Comparison of ENCODE assay signal across 33 mouse cellular contexts in genomic region chr5:30484591-30484990, GRCm38 (mm10). TPM values are rescaled to one million over a fixed set of nuclear protein-coding genes. Genes with fewer than 3 reads are reported as not detected.
DNase-seq lines count a peak whose midpoint lies in the region; ATAC-seq and TF ChIP-seq lines count a peak whose summit lies in the region.
"Had no signal": no experiment of that assay in that cellular context is flagged by ENCODE, and none has a peak within 500 bp of the region (broad histone marks: within the 10 kb centered on the region; RNA-seq: fewer than 3 reads in every experiment).

No protein-coding gene starts in this region.

- TF ChIP-seq CTCF in kidney, adult 2 months (conservative IDR thresholded peaks at IDR 0.05; ENCODE audit: insufficient read depth, insufficient read length, low read depth, low read length): no peak
- no peak for TF ChIP-seq CTCF in liver, postnatal 0 days (IDR thresholded peaks at IDR 0.05; ENCODE audit: low read depth)

- H3K36me3 ChIP-seq in kidney, adult 2 months (ENCODE audit: control insufficient read depth, insufficient read depth, low read length): no peaks in the 10 kb centered on the region
- no peaks in the 10 kb centered on the region for H3K36me3 ChIP-seq in liver, postnatal 0 days (replicated peaks; ENCODE audit: insufficient read depth, low read length)
- H3K36me3 ChIP-seq: embryonic facial prominence, embryonic 10.5 days; embryonic facial prominence, embryonic 15.5 days; forebrain, embryonic 12.5 days; heart, embryonic 12.5 days; hindbrain, embryonic 13.5 days; limb, embryonic 10.5 days; limb, embryonic 15.5 days; midbrain, embryonic 13.5 days; neural tube, embryonic 13.5 days had no signal

- no peaks in the 10 kb centered on the region for H3K27me3 ChIP-seq in kidney, adult 2 months (replicated peaks; ENCODE audit: control insufficient read depth, insufficient read depth, low read length)
- H3K27me3 ChIP-seq in liver, postnatal 0 days (ENCODE audit: insufficient read depth, low read length): no peaks in the 10 kb centered on the region
- H3K27me3 ChIP-seq: embryonic facial prominence, embryonic 15.5 days; forebrain, embryonic 12.5 days; heart, embryonic 12.5 days; hindbrain, embryonic 13.5 days; limb, embryonic 15.5 days; midbrain, embryonic 13.5 days; neural tube, embryonic 13.5 days had no signal

- H3K9ac ChIP-seq in liver, postnatal 0 days (replicated peaks): no peak overlapping the region
- H3K9ac ChIP-seq: embryonic facial prominence, embryonic 15.5 days; forebrain, embryonic 12.5 days; forebrain, postnatal 0 days; heart, embryonic 12.5 days; hindbrain, embryonic 13.5 days; limb, embryonic 15.5 days; midbrain, embryonic 13.5 days; neural tube, embryonic 13.5 days had no signal

- no peak for TF ChIP-seq EP300 in liver, postnatal 0 days (IDR thresholded peaks at IDR 0.05; ENCODE audit: low read depth)

- no peak overlapping the region for H3K27ac ChIP-seq in kidney, adult 2 months (ENCODE audit: insufficient read depth, low read depth, low read length)
- H3K27ac ChIP-seq in liver, postnatal 0 days (ENCODE audit: low read depth): no peak overlapping the region
- H3K27ac ChIP-seq: embryonic facial prominence, embryonic 10.5 days; embryonic facial prominence, embryonic 15.5 days; forebrain, embryonic 12.5 days; heart, adult 2 months; hindbrain, embryonic 13.5 days; limb, embryonic 10.5 days; limb, embryonic 15.5 days; macrophage; midbrain, embryonic 13.5 days; neural tube, embryonic 13.5 days had no signal

- ATAC-seq in liver, postnatal 0 days: peak; percentile 27; the same call in 1 of the 2 replicates
- ATAC-seq: activated CD4-positive, CD25-positive, alpha-beta regulatory T cell, adult 4 months; forebrain, postnatal 0 days; midbrain, embryonic 13.5 days had no signal

- DNase-seq in adrenal gland, postnatal 10 days: peak; percentile 49
- DNase-seq in adrenal gland, adult (ENCODE audit: inconsistent age in 2 of 2, low spot score in 1 of 2): no peak
- DNase-seq in kidney, adult 2 months: peak; percentile 83
- no peak for DNase-seq in kidney, postnatal 4 days
- DNase-seq in liver, postnatal 0 days: no peak
- no peak for DNase-seq in liver
- DNase-seq in urinary bladder, postnatal 36 days (ENCODE audit: low spot score in 2 of 2): no peak
- DNase-seq: cerebellum, adult 8-10 months; forebrain, postnatal 0 days; heart, adult 2 months; heart, postnatal 4 days had no signal

- peaks cover 11% of the 10 kb centered on the region; the same call in 1 of the 2 replicates for H3K4me1 ChIP-seq in kidney, adult 2 months (ENCODE audit: control insufficient read depth, insufficient read depth, low read length)
- 0 out of 2 replicates have a peak, but pooled peaks cover 5% of the 10 kb centered on the region for H3K4me1 ChIP-seq in liver, postnatal 0 days (ENCODE audit: insufficient read depth)
- H3K4me1 ChIP-seq: forebrain, embryonic 12.5 days; heart, embryonic 12.5 days; hindbrain, embryonic 13.5 days; limb, embryonic 15.5 days; midbrain, embryonic 13.5 days; neural tube, embryonic 13.5 days had no signal

- H3K4me3 ChIP-seq in kidney, adult 2 months (ENCODE audit: insufficient read depth, low read depth, low read length): no peak overlapping the region
- no peak overlapping the region for H3K4me3 ChIP-seq in liver, postnatal 0 days (ENCODE audit: low read depth, low read length)
- H3K4me3 ChIP-seq: embryonic facial prominence, embryonic 10.5 days; embryonic facial prominence, embryonic 15.5 days; forebrain, embryonic 12.5 days; heart, adult 2 months; heart, embryonic 12.5 days; hindbrain, embryonic 13.5 days; limb, embryonic 10.5 days; limb, embryonic 15.5 days; midbrain, embryonic 13.5 days; neural tube, embryonic 13.5 days had no signal

- WGBS in kidney, adult 2 months: 50% methylated on average over 5 of the region's 5 CpGs
- WGBS in liver, postnatal 0 days (ENCODE audit: insufficient replicate concordance): 72% methylated on average over 5 of the region's 5 CpGs

- TF ChIP-seq POLR2A in kidney, adult 2 months (IDR thresholded peaks at IDR 0.05; ENCODE audit: low read depth, low read length): no peak

- no peaks in the 10 kb centered on the region for H3K9me3 ChIP-seq in liver, postnatal 0 days (ENCODE audit: low read length)
- H3K9me3 ChIP-seq: embryonic facial prominence, embryonic 10.5 days; embryonic facial prominence, embryonic 15.5 days; forebrain, embryonic 12.5 days; heart, embryonic 12.5 days; hindbrain, embryonic 13.5 days; limb, embryonic 10.5 days; limb, embryonic 15.5 days; midbrain, embryonic 13.5 days; neural tube, embryonic 13.5 days had no signal

- no peak overlapping the region for H3K4me2 ChIP-seq in liver, postnatal 0 days (ENCODE audit: low read depth, low read length)
- H3K4me2 ChIP-seq: embryonic facial prominence, embryonic 15.5 days; forebrain, embryonic 12.5 days; heart, embryonic 12.5 days; hindbrain, embryonic 13.5 days; limb, embryonic 15.5 days; midbrain, embryonic 13.5 days; neural tube, embryonic 13.5 days had no signal

RNA-seq across cellular contexts. Expression of gene 1700001C02Rik, which starts 18.7 kb away (rescaled TPM):
- not detected for total RNA-seq in adrenal gland, postnatal 10 days (2021)
- polyA plus RNA-seq in kidney, adult 2 months (2012; rRNA removed): 0.19 TPM in 1 of 2 replicates, not detected in the other
- polyA plus RNA-seq in liver, postnatal 0 days (2015; fragmentation: Nextera tagmentation; extraction: Ambion mirVana): not detected in 2 replicates
- total RNA-seq: adrenal gland, postnatal 25 days; CH12.LX; ES-E14; gastrocnemius, adult 8-10 months; gastrocnemius, postnatal 4 days; heart, adult 2 months; heart, postnatal 4 days; left cerebral cortex, postnatal 10 days; megakaryocyte-erythroid progenitor cell, adult 5-6 weeks had no signal
- polyA plus RNA-seq: activated CD4-positive, CD25-positive, alpha-beta regulatory T cell, adult 4 months; C2C12; embryonic facial prominence, embryonic 10.5 days; forebrain, embryonic 12.5 days; heart, embryonic 12.5 days; heart, postnatal 0 days; large intestine, adult 2 months; limb, embryonic 10.5 days; limb, embryonic 15.5 days; liver, embryonic 16.5 days; macrophage; neural tube, embryonic 13.5 days had no signal

RNA-seq across cellular contexts. Expression of gene Otof, which starts 22.9 kb away (rescaled TPM):
- under 1 TPM; 0.09 to 0.12 TPM for total RNA-seq in adrenal gland, postnatal 10 days (2021)
- 0.05 TPM in 1 of 2 replicates, not detected in the other for polyA plus RNA-seq in kidney, adult 2 months (2012; rRNA removed)
- not detected in 2 replicates for polyA plus RNA-seq in liver, postnatal 0 days (2015; fragmentation: Nextera tagmentation; extraction: Ambion mirVana)
- total RNA-seq: heart, adult 2 months had no signal
- polyA plus RNA-seq: activated CD4-positive, CD25-positive, alpha-beta regulatory T cell, adult 4 months; C2C12; liver, embryonic 16.5 days; macrophage had no signal

Comparison
In these comparisons a context has a peak if more than half of its experiments do, and no peak if none do; other contexts are left out.
1. DNase-seq: peak in adrenal gland, postnatal 10 days (single experiment) and kidney, adult 2 months (single experiment); none in adrenal gland, adult (0 of 2), kidney, postnatal 4 days (0 of 2), liver, postnatal 0 days (single experiment), liver (single experiment) and urinary bladder, postnatal 36 days (0 of 2).